Mouse (Mus musculus): ENCODE results near the gene Zfp637.

- TF ChIP-seq CTCF (IDR thresholded peaks at IDR 0.05; ENCODE audit: low read depth), result no peak
- TF ChIP-seq EP300 (IDR thresholded peaks at IDR 0.05; ENCODE audit: low read depth), result no peak
These were observed 49.3 kb downstream of the Zfp637 start for GRCm38 (mm10) chr6:117890257-117890656.
